In genomic region chr13:49559185-49559584, GRCm38 (mm10) we compare ENCODE assay signal across 8 mouse cellular contexts. TPM values are rescaled to one million over a fixed set of nuclear protein-coding genes. Genes with fewer than 3 reads are reported as not detected.
DNase-seq lines count a peak whose midpoint lies in the region; ATAC-seq and TF ChIP-seq lines count a peak whose summit lies in the region.

No protein-coding gene starts in this region.

- DNase-seq in forebrain, postnatal 0 days: peak; percentile 2
- DNase-seq in forebrain, embryonic 10.5 days (ENCODE audit: extremely low spot score, low spot score): no peak
- no peak for DNase-seq in testis, postnatal 14 days (ENCODE audit: low spot score)
- peak; percentile 41 for DNase-seq in gastrocnemius, postnatal 10 days
- DNase-seq in Muller cell, postnatal 12 days (ENCODE audit: inconsistent ontology term): no peak

- no peaks in the 10 kb centered on the region for H3K27me3 ChIP-seq in forebrain, postnatal 0 days (ENCODE audit: insufficient read depth, low read length)
- H3K27me3 ChIP-seq in forebrain, embryonic 10.5 days (ENCODE audit: poor library complexity, severe bottlenecking): no peaks in the 10 kb centered on the region
- no peaks in the 10 kb centered on the region for H3K27me3 ChIP-seq in testis, adult 2 months (ENCODE audit: control insufficient read depth, insufficient read depth, low read length)
- no peaks in the 10 kb centered on the region for H3K27me3 ChIP-seq in liver, embryonic 16.5 days (ENCODE audit: control insufficient read depth, insufficient read depth, low read depth, low read length)

- H3K36me3 ChIP-seq in forebrain, postnatal 0 days (ENCODE audit: insufficient read depth): no peaks in the 10 kb centered on the region
- H3K36me3 ChIP-seq in forebrain, embryonic 10.5 days (replicated peaks): no peaks in the 10 kb centered on the region
- H3K36me3 ChIP-seq in testis, adult 2 months (ENCODE audit: control insufficient read depth, insufficient read depth, low read length): no peaks in the 10 kb centered on the region
- H3K36me3 ChIP-seq in liver, embryonic 16.5 days (ENCODE audit: control insufficient read depth, insufficient read depth): no peaks in the 10 kb centered on the region

- WGBS in forebrain, postnatal 0 days: 37% methylated on average over 2 of the region's 2 CpGs
- 31% methylated on average over 2 of the region's 2 CpGs for WGBS in forebrain, embryonic 10.5 days
- 42% methylated on average over 2 of the region's 2 CpGs for WGBS in liver, embryonic 16.5 days (ENCODE audit: insufficient replicate concordance)

- no peak overlapping the region for H3K4me3 ChIP-seq in forebrain, postnatal 0 days (ENCODE audit: low read depth, low read length)
- no peak overlapping the region for H3K4me3 ChIP-seq in forebrain, embryonic 10.5 days
- H3K4me3 ChIP-seq in testis, adult 2 months (ENCODE audit: control insufficient read depth, low read depth, low read length): no peak overlapping the region
- H3K4me3 ChIP-seq in liver, embryonic 16.5 days (ENCODE audit: low read depth, low read length): no peak overlapping the region

- H3K9me3 ChIP-seq in forebrain, postnatal 0 days (ENCODE audit: low read length): no peaks in the 10 kb centered on the region
- H3K9me3 ChIP-seq in forebrain, embryonic 10.5 days: no peaks in the 10 kb centered on the region
- no peaks in the 10 kb centered on the region for H3K9me3 ChIP-seq in liver, embryonic 16.5 days (replicated peaks; ENCODE audit: control insufficient read depth, low read length)

- H3K4me1 ChIP-seq in forebrain, postnatal 0 days (ENCODE audit: insufficient read depth): no peaks in the 10 kb centered on the region
- H3K4me1 ChIP-seq in forebrain, embryonic 10.5 days: no peaks in the 10 kb centered on the region
- H3K4me1 ChIP-seq in testis, adult 2 months (ENCODE audit: control insufficient read depth, insufficient read depth, low read length): no peaks in the 10 kb centered on the region
- peaks cover 5% of the 10 kb centered on the region for H3K4me1 ChIP-seq in liver, embryonic 16.5 days (ENCODE audit: control insufficient read depth, low read depth, low read length)

- no peak overlapping the region for H3K27ac ChIP-seq in forebrain, postnatal 0 days (ENCODE audit: low read depth, low read length)
- H3K27ac ChIP-seq in forebrain, embryonic 10.5 days: no peak overlapping the region
- H3K27ac ChIP-seq in testis, adult 2 months (ENCODE audit: control insufficient read depth, insufficient read depth, low read depth, low read length): no peak overlapping the region
- no peak overlapping the region for H3K27ac ChIP-seq in liver, embryonic 16.5 days (ENCODE audit: low read length)

- peak; percentile 34; the same call in 1 of the 2 replicates for TF ChIP-seq CTCF in forebrain, postnatal 0 days (IDR thresholded peaks at IDR 0.05; ENCODE audit: low read depth)
- peak; percentile 33; the same call in 1 of the 2 replicates for TF ChIP-seq CTCF in testis, adult 2 months (IDR thresholded peaks at IDR 0.05; ENCODE audit: control insufficient read depth, insufficient read depth, insufficient replicate concordance, low read depth, low read length)

- no peak overlapping the region for H3K4me2 ChIP-seq in forebrain, postnatal 0 days (ENCODE audit: low read depth)
- H3K4me2 ChIP-seq in liver, embryonic 16.5 days (ENCODE audit: low read depth, low read length): no peak overlapping the region

- no peak for ATAC-seq in forebrain, postnatal 0 days
- peak; percentile 51; the same call in 1 of the 2 replicates for ATAC-seq in liver, embryonic 16.5 days (ENCODE audit: low read depth)
- ATAC-seq in megakaryocyte, adult 5-6 weeks (ENCODE audit: poor library complexity, severe bottlenecking): no peak

- H3K9ac ChIP-seq in forebrain, postnatal 0 days: no peak overlapping the region
- H3K9ac ChIP-seq in liver, embryonic 16.5 days (ENCODE audit: low read depth, low read length): no peak overlapping the region

- TF ChIP-seq POLR2A in testis, adult 2 months (IDR thresholded peaks at IDR 0.05; ENCODE audit: control insufficient read depth, low read depth, low read length): no peak

RNA-seq across cellular contexts. Expression of gene Aspn, which starts 14.9 kb away (rescaled TPM):
- total RNA-seq in forebrain, postnatal 0 days (2014; rRNA removed): 1.6 and 7.9 TPM in 2 replicates
- 1.1 and 1.4 TPM in 2 replicates for polyA plus RNA-seq in forebrain, postnatal 0 days (2015; fragmentation: Nextera tagmentation; extraction: Ambion mirVana)
- polyA plus RNA-seq in forebrain, embryonic 10.5 days (2016; fragmentation: Nextera tagmentation; extraction: Ambion mirVana): 0.18 and 0.21 TPM in 2 replicates
- 0.08 and 0.30 TPM in 2 replicates for polyA plus RNA-seq in testis, adult 2 months (2012; rRNA removed)
- total RNA-seq in gastrocnemius, postnatal 10 days (2021): 10 to 100 TPM; 70.9 to 90.6 TPM
- 1.4 and 1.5 TPM in 2 replicates for polyA plus RNA-seq in liver, embryonic 16.5 days (2015; fragmentation: Nextera tagmentation; extraction: Ambion mirVana)
- total RNA-seq in megakaryocyte, adult 5-6 weeks (2015): not detected in 2 replicates
- total RNA-seq in megakaryocyte, adult 5-6 weeks (2017): not detected in 2 replicates

RNA-seq across cellular contexts. Expression of gene Omd, which starts 23.1 kb away (rescaled TPM):
- total RNA-seq in forebrain, postnatal 0 days (2014; rRNA removed): 1.9 and 2.4 TPM in 2 replicates
- polyA plus RNA-seq in forebrain, postnatal 0 days (2015; fragmentation: Nextera tagmentation; extraction: Ambion mirVana): 1.9 and 2.3 TPM in 2 replicates
- polyA plus RNA-seq in forebrain, embryonic 10.5 days (2016; fragmentation: Nextera tagmentation; extraction: Ambion mirVana): 0.99 and 1.1 TPM in 2 replicates
- polyA plus RNA-seq in testis, adult 2 months (2012; rRNA removed): 0.12 and 0.20 TPM in 2 replicates
- total RNA-seq in gastrocnemius, postnatal 10 days (2021): 1 to 10 TPM; 2.8 to 4.1 TPM
- polyA plus RNA-seq in liver, embryonic 16.5 days (2015; fragmentation: Nextera tagmentation; extraction: Ambion mirVana): 0.39 and 0.67 TPM in 2 replicates
- total RNA-seq in megakaryocyte, adult 5-6 weeks (2015): not detected in 2 replicates
- total RNA-seq in megakaryocyte, adult 5-6 weeks (2017): not detected in 2 replicates

RNA-seq across cellular contexts. Expression of gene Ogn, which starts 48.7 kb away (rescaled TPM):
- 19.2 and 29.8 TPM in 2 replicates for total RNA-seq in forebrain, postnatal 0 days (2014; rRNA removed)
- polyA plus RNA-seq in forebrain, postnatal 0 days (2015; fragmentation: Nextera tagmentation; extraction: Ambion mirVana): 13.6 and 18.1 TPM in 2 replicates
- 1.7 and 2.6 TPM in 2 replicates for polyA plus RNA-seq in forebrain, embryonic 10.5 days (2016; fragmentation: Nextera tagmentation; extraction: Ambion mirVana)
- 1.7 and 2.6 TPM in 2 replicates for polyA plus RNA-seq in testis, adult 2 months (2012; rRNA removed)
- total RNA-seq in gastrocnemius, postnatal 10 days (2021): 100 to 1,000 TPM; 115 to 119 TPM
- 2.5 and 4.1 TPM in 2 replicates for polyA plus RNA-seq in liver, embryonic 16.5 days (2015; fragmentation: Nextera tagmentation; extraction: Ambion mirVana)
- total RNA-seq in megakaryocyte, adult 5-6 weeks (2015): 0.07 and 0.40 TPM in 2 replicates
- total RNA-seq in megakaryocyte, adult 5-6 weeks (2017): 0.15 and 0.77 TPM in 2 replicates

RNA-seq across cellular contexts. Expression of gene Ecm2, which starts 54.6 kb away (rescaled TPM):
- 2.0 TPM in 2 replicates for total RNA-seq in forebrain, postnatal 0 days (2014; rRNA removed)
- 1.0 and 1.8 TPM in 2 replicates for polyA plus RNA-seq in forebrain, postnatal 0 days (2015; fragmentation: Nextera tagmentation; extraction: Ambion mirVana)
- polyA plus RNA-seq in forebrain, embryonic 10.5 days (2016; fragmentation: Nextera tagmentation; extraction: Ambion mirVana): 0.34 and 0.63 TPM in 2 replicates
- polyA plus RNA-seq in testis, adult 2 months (2012; rRNA removed): 0.42 and 0.96 TPM in 2 replicates
- 10 to 100 TPM; 17.8 TPM for total RNA-seq in gastrocnemius, postnatal 10 days (2021)
- 0.36 and 0.38 TPM in 2 replicates for polyA plus RNA-seq in liver, embryonic 16.5 days (2015; fragmentation: Nextera tagmentation; extraction: Ambion mirVana)
- not detected in 2 replicates for total RNA-seq in megakaryocyte, adult 5-6 weeks (2015)
- 0.07 TPM in 1 of 2 replicates, not detected in the other for total RNA-seq in megakaryocyte, adult 5-6 weeks (2017)

Comparison
In these comparisons a context has a peak if more than half of its experiments do, and no peak if none do; other contexts are left out.
1. DNase-seq: peak in forebrain, postnatal 0 days (single experiment) and gastrocnemius, postnatal 10 days (single experiment); none in forebrain, embryonic 10.5 days (single experiment), testis, postnatal 14 days (single experiment) and Muller cell, postnatal 12 days (single experiment).